Mouse (Mus musculus): Measurements from ENCODE around the gene Mkrn2. TPM values are rescaled to one million over a fixed set of nuclear protein-coding genes. Genes with fewer than 3 reads are reported as not detected.

The Mkrn2 gene
- polyA plus RNA-seq, 1 experiment from 2014 or later = 24.0 TPM

DNA sequence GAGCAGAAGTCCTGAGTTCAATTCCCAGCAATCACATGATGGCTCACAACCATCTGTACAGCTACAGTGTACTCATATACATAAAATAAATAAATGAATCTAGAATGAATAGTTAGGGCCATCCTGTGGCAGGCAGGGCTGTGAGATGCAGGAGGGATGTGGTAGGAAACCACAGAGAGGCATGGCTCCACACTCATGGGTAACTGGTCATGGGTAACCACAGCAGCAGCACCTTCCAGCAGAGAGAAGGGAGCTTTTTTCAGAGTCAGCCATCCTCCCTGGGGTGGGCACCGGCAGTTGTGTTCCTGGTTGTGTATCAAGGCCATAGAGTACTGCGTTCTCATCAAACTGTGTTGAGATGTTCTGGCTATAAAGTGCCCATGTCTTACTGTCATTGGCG, 7.2 kb upstream of the Mkrn2 start:
- WGBS (ENCODE audit: insufficient replicate concordance) = 74% methylated on average over 3 of the region's 3 CpGs
- no peak for ATAC-seq (replicated peaks; ENCODE audit: insufficient number of reproducible peaks, low FRiP score, low TSS enrichment)
- Histone ChIP-seq H3K4me1 (ENCODE audit: control insufficient read depth, insufficient read depth, low read length) (no peaks in the 10 kb centered on the region), H3K4me3 (ENCODE audit: low read depth, low read length) (no peak overlapping the region), H3K9me3 (replicated peaks; ENCODE audit: control insufficient read depth, low read length) (no peaks in the 10 kb centered on the region), H3K27ac (ENCODE audit: low read depth, low read length) (no peak overlapping the region), H3K36me3 (ENCODE audit: control insufficient read depth, insufficient read depth, low read length) (no peaks in the 10 kb centered on the region), H3K4me2 (no peak overlapping the region), H3K9ac (ENCODE audit: low read depth, low read length) (no peak overlapping the region), H3K27me3 (ENCODE audit: control insufficient read depth, insufficient read depth, low read length) (no peaks in the 10 kb centered on the region)

DNA sequence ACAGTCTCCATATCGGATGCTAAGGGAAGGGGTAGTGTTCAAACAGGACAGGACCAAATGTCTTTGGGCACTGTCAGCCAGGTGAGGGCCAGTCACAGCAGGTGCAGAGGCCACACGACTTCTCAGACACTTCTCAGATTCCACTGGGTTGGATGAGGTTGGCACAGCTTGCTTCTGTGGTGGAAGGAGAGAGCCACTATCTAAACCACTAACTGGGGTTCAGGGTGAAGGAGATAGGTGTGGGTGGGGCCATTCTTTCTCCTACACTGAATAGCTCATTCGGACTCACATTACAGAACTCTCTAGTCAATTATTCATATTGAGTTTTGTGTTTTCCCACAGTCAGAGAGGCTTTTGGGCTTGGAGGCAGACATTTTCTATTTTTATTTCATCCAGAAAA, 6.0 kb upstream of the Mkrn2 start:
- Histone ChIP-seq H3K4me1 (ENCODE audit: control insufficient read depth, insufficient read depth, low read length) (no peaks in the 10 kb centered on the region), H3K9ac (ENCODE audit: low read depth, low read length) (no peak overlapping the region), H3K27me3 (ENCODE audit: control insufficient read depth, insufficient read depth, low read length) (no peaks in the 10 kb centered on the region), H3K36me3 (ENCODE audit: control insufficient read depth, insufficient read depth, low read length) (no peaks in the 10 kb centered on the region), H3K4me3 (ENCODE audit: low read depth, low read length) (no peak overlapping the region), H3K27ac (ENCODE audit: low read depth, low read length) (no peak overlapping the region), H3K4me2 (no peak overlapping the region), H3K9me3 (replicated peaks; ENCODE audit: control insufficient read depth, low read length) (no peaks in the 10 kb centered on the region)
- ATAC-seq (replicated peaks; ENCODE audit: insufficient number of reproducible peaks, low FRiP score, low TSS enrichment) = no peak
- 55% methylated on average over 3 of the region's 3 CpGs for WGBS (ENCODE audit: insufficient replicate concordance)

DNA sequence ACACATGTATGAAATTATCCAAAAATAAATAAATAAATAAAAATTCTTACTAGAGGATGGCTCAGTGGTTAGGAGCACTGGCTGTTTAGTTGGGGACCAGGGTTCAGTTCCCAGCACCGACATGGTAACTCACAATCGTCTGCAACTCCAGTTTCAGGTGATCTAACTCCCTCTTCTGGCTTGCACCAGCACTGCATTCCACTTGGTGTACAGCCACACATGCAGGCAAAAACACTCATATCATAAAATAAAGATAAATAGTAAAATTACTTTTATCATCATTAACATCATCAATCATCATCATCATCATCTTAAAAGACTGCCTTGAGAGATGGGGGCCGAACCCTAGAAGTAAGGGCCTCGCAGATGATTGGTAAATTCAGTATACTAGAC, 384 bp upstream of the Mkrn2 start:
- Histone ChIP-seq H3K4me3 (ENCODE audit: low read depth, low read length) (peak overlapping the region; percentile 94), H3K4me2 (peak overlapping the region; percentile 81), H3K4me1 (ENCODE audit: control insufficient read depth, insufficient read depth, low read length) (peaks cover 4% of the 10 kb centered on the region; the same call in 1 of the 2 replicates), H3K36me3 (ENCODE audit: control insufficient read depth, insufficient read depth, low read length) (no peaks in the 10 kb centered on the region), H3K27me3 (ENCODE audit: control insufficient read depth, insufficient read depth, low read length) (no peaks in the 10 kb centered on the region), H3K27ac (ENCODE audit: low read depth, low read length) (no peak overlapping the region), H3K9me3 (replicated peaks; ENCODE audit: control insufficient read depth, low read length) (no peaks in the 10 kb centered on the region), H3K9ac (ENCODE audit: low read depth, low read length) (no peak overlapping the region)
- no peak for ATAC-seq (replicated peaks; ENCODE audit: insufficient number of reproducible peaks, low FRiP score, low TSS enrichment)
- 63% methylated on average over 4 of the region's 4 CpGs for WGBS (ENCODE audit: insufficient replicate concordance)

DNA sequence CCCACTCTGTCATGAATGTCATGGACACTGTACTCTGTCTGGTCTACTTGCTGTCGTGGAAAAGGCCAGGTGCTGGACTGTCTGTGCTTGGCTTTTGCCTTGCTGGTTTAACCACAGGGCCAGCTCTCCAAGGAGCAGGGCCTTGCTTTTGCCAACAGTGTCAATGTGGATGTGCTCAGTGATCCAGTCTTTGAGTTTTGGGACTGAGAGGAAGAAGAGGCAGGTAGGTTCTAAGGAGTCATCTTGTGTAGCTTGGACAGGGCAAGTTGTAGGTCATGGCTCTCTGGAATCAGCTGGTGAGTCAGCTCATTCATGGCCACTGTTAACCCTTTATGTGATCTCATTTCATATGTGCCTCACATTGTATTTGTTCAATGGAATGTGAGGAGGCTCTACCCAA, 4.8 kb downstream of the Mkrn2 start:
- 89% methylated on average over 1 of the region's 1 CpGs for WGBS (ENCODE audit: insufficient replicate concordance)
- H3K27me3 ChIP-seq (ENCODE audit: control insufficient read depth, insufficient read depth, low read length) = no peaks in the 10 kb centered on the region

DNA sequence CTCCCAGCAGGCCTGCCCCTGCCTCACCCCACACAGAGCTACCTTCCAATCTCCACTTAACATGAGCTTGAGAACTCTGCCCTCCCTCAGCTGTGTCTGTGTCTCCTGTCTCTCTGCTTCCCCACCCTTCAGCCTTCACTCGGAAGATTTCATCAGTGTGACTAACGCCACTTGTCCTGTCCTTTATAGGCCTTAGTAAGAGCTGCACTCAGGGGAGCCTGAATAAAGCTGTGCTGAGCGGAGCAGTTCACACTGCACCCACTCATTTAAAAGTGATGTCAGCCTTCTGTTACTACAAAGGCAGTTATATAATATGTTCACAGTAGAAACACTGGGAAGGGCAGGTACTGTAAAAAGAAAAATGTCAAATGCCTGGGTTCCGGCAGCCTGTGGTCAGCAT, 5.7 kb downstream of the Mkrn2 start:
- no peak for ATAC-seq (replicated peaks; ENCODE audit: insufficient number of reproducible peaks, low FRiP score, low TSS enrichment)
- peaks cover 5% of the 10 kb centered on the region; the same call in 1 of the 2 replicates for H3K36me3 ChIP-seq (ENCODE audit: control insufficient read depth, insufficient read depth, low read length)
- H3K27me3 ChIP-seq (ENCODE audit: control insufficient read depth, insufficient read depth, low read length) = no peaks in the 10 kb centered on the region
- WGBS (ENCODE audit: insufficient replicate concordance) = 69% methylated on average over 4 of the region's 4 CpGs
- no peak overlapping the region for H3K4me3 ChIP-seq (ENCODE audit: low read depth, low read length)
- H3K4me1 ChIP-seq (ENCODE audit: control insufficient read depth, insufficient read depth, low read length) = peaks cover 4% of the 10 kb centered on the region; the same call in 1 of the 2 replicates
- H3K27ac ChIP-seq (ENCODE audit: low read depth, low read length) = no peak overlapping the region
- peak overlapping the region; percentile 22; the same call in 1 of the 2 replicates for H3K9ac ChIP-seq (ENCODE audit: low read depth, low read length)
- no peak overlapping the region for H3K4me2 ChIP-seq
- H3K9me3 ChIP-seq (replicated peaks; ENCODE audit: control insufficient read depth, low read length) = no peaks in the 10 kb centered on the region

More for the DNA sequence above, 4.8 kb downstream of the Mkrn2 start:
- Histone ChIP-seq H3K4me1 (ENCODE audit: control insufficient read depth, insufficient read depth, low read length) (peaks cover 4% of the 10 kb centered on the region; the same call in 1 of the 2 replicates), H3K27ac (ENCODE audit: low read depth, low read length) (no peak overlapping the region), H3K9ac (ENCODE audit: low read depth, low read length) (no peak overlapping the region), H3K9me3 (replicated peaks; ENCODE audit: control insufficient read depth, low read length) (no peaks in the 10 kb centered on the region), H3K36me3 (ENCODE audit: control insufficient read depth, insufficient read depth, low read length) (peaks cover 5% of the 10 kb centered on the region; the same call in 1 of the 2 replicates), H3K4me3 (ENCODE audit: low read depth, low read length) (no peak overlapping the region), H3K4me2 (no peak overlapping the region)
- no peak for ATAC-seq (replicated peaks; ENCODE audit: insufficient number of reproducible peaks, low FRiP score, low TSS enrichment)

DNA sequence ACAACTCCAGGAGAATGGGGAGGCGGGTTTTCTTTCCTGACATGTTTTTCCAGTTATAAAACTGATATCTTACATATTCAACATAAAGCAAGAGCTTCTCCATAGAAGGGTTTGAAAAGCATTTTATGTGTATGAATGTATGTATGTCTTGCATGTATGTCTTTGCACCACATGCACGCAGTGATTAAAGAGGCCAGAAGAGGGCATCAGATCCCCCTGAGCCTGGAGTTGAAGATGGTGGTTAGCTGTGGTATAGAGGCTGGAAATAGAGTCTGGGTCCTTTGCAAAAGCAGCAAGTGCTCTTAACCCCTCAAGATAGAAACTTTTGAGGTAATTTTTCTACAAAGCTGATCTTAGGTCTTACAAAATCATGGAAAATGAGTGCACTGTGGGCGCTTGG, 7.4 kb downstream of the Mkrn2 start:
- Histone ChIP-seq H3K27me3 (ENCODE audit: control insufficient read depth, insufficient read depth, low read length) (no peaks in the 10 kb centered on the region), H3K9me3 (replicated peaks; ENCODE audit: control insufficient read depth, low read length) (no peaks in the 10 kb centered on the region), H3K4me1 (ENCODE audit: control insufficient read depth, insufficient read depth, low read length) (no peaks in the 10 kb centered on the region), H3K4me3 (ENCODE audit: low read depth, low read length) (no peak overlapping the region), H3K36me3 (ENCODE audit: control insufficient read depth, insufficient read depth, low read length) (peaks cover 9% of the 10 kb centered on the region; the same call in 1 of the 2 replicates), H3K9ac (ENCODE audit: low read depth, low read length) (no peak overlapping the region), H3K27ac (ENCODE audit: low read depth, low read length) (no peak overlapping the region), H3K4me2 (no peak overlapping the region)
- 59% methylated on average over 3 of the region's 3 CpGs for whole genome bisulfite sequencing (ENCODE audit: insufficient replicate concordance)
- no peak for ATAC-seq (replicated peaks; ENCODE audit: insufficient number of reproducible peaks, low FRiP score, low TSS enrichment)

DNA sequence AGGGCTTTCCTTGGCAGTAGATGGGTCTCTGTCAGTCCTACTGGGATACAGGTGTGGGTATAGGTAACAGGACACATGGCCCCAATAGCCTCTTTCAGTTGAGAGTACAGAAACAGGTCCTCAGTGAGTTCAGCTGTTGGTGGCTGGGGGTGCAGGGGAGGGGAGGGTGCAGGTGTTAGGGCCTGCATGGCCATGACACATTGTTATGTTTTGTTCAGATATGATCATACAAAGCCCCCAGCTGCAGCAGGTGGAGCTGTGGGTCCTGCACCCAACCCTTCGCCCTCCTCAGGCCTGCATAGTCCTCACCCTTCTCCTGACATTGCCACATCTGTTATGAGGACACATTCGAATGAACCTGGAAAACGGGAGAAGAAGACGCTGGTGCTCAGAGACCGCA, 8.6 kb downstream of the Mkrn2 start:
- no peak overlapping the region for H3K4me3 ChIP-seq (ENCODE audit: low read depth, low read length)
- no peaks in the 10 kb centered on the region for H3K4me1 ChIP-seq (ENCODE audit: control insufficient read depth, insufficient read depth, low read length)
- WGBS (ENCODE audit: insufficient replicate concordance) = 84% methylated on average over 5 of the region's 5 CpGs
- no peak overlapping the region for H3K4me2 ChIP-seq
- no peaks in the 10 kb centered on the region for H3K27me3 ChIP-seq (ENCODE audit: control insufficient read depth, insufficient read depth, low read length)
- no peak overlapping the region for H3K9ac ChIP-seq (ENCODE audit: low read depth, low read length)
- ATAC-seq (replicated peaks; ENCODE audit: insufficient number of reproducible peaks, low FRiP score, low TSS enrichment) = no peak
- no peak overlapping the region for H3K27ac ChIP-seq (ENCODE audit: low read depth, low read length)
- H3K36me3 ChIP-seq (ENCODE audit: control insufficient read depth, insufficient read depth, low read length) = peaks cover 15% of the 10 kb centered on the region
- H3K9me3 ChIP-seq (replicated peaks; ENCODE audit: control insufficient read depth, low read length) = no peaks in the 10 kb centered on the region

DNA sequence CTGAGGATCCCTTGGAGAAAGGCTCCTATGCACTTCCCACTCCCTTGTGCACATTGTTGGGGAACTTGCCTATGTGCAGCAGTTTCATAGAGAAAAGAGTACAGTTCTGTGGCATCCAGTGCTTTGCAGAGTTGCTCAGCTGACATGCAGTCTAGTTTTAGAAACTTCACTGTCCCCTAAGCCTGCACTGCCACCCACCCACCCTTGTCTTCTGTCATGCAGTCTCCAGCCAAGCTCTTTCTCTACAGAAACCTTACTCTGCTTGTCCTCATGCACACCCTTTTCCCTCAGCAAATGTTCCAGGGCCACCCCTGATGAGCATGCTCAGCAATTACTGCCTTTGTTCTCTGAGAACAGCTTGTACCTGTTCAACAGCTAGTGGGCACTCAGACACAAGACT, 12.1 kb downstream of the Mkrn2 start:
- Histone ChIP-seq H3K4me2 (no peak overlapping the region), H3K9me3 (replicated peaks; ENCODE audit: control insufficient read depth, low read length) (no peaks in the 10 kb centered on the region), H3K27ac (ENCODE audit: low read depth, low read length) (no peak overlapping the region), H3K9ac (ENCODE audit: low read depth, low read length) (no peak overlapping the region), H3K36me3 (ENCODE audit: control insufficient read depth, insufficient read depth, low read length) (peaks cover 30% of the 10 kb centered on the region), H3K27me3 (ENCODE audit: control insufficient read depth, insufficient read depth, low read length) (no peaks in the 10 kb centered on the region), H3K4me3 (ENCODE audit: low read depth, low read length) (no peak overlapping the region), H3K4me1 (ENCODE audit: control insufficient read depth, insufficient read depth, low read length) (no peaks in the 10 kb centered on the region)
- no peak for ATAC-seq (replicated peaks; ENCODE audit: insufficient number of reproducible peaks, low FRiP score, low TSS enrichment)

DNA sequence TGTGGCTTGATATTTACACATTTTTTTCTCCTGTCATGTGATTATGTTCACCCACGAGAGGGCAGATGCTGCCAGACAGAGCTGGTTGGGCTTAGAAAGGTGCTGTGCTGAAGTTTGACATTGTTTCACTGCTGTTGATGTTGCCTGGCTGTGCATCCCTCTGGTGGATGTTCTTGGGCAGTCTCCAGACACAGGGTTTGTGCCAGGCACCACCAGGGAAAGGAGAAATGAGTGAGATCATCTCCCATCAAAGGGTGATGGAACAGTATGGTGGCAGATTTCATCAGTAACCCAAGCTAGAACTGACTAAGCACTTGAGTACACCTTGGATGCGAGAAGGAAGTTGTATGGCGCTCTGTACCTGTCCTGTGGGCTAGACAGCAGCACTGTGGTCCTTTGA, 14.3 kb downstream of the Mkrn2 start:
- no peak overlapping the region for H3K4me3 ChIP-seq (ENCODE audit: low read depth, low read length)
- H3K27me3 ChIP-seq (ENCODE audit: control insufficient read depth, insufficient read depth, low read length) = no peaks in the 10 kb centered on the region
- no peaks in the 10 kb centered on the region for H3K4me1 ChIP-seq (ENCODE audit: control insufficient read depth, insufficient read depth, low read length)
- H3K27ac ChIP-seq (ENCODE audit: low read depth, low read length) = no peak overlapping the region
- H3K36me3 ChIP-seq (ENCODE audit: control insufficient read depth, insufficient read depth, low read length) = peaks cover 42% of the 10 kb centered on the region
- no peak overlapping the region for H3K9ac ChIP-seq (ENCODE audit: low read depth, low read length)
- H3K9me3 ChIP-seq (replicated peaks; ENCODE audit: control insufficient read depth, low read length) = no peaks in the 10 kb centered on the region
- 83% methylated on average over 3 of the region's 3 CpGs for WGBS (ENCODE audit: insufficient replicate concordance)
- no peak for ATAC-seq (replicated peaks; ENCODE audit: insufficient number of reproducible peaks, low FRiP score, low TSS enrichment)
- H3K4me2 ChIP-seq = no peak overlapping the region

Measured in heart, embryonic 11.5 days (tissue).